Mouse (Mus musculus): ENCODE measurements around the gene Shroom3. TPM values are rescaled to one million over a fixed set of nuclear protein-coding genes. Genes with fewer than 3 reads are reported as not detected.

Gene Shroom3
- total RNA-seq (2014; fragmentation: Nextera tagmentation) (not detected in 2 replicates), total RNA-seq (2017) (0.09 TPM in 1 of 2 replicates, not detected in the other)

- ATAC-seq (replicated peaks; ENCODE audit: poor library complexity, severe bottlenecking), result peak; percentile 25; the same call in 1 of the 2 replicates
Observed at GRCm38 (mm10) chr5:92683351-92683807, at the start of gene Shroom3. Gene Shroom3, plus strand, starts transcription at chr5:92683435.

GRCm38 (mm10) chr5:92633526-92633925 lies 49.7 kb upstream of the Shroom3 start:
- ATAC-seq (replicated peaks; ENCODE audit: poor library complexity, severe bottlenecking), result no peak

- no peak for ATAC-seq (replicated peaks; ENCODE audit: poor library complexity, severe bottlenecking)
Observed at GRCm38 (mm10) chr5:92634916-92635315, 48.3 kb upstream of the Shroom3 start.

DNA sequence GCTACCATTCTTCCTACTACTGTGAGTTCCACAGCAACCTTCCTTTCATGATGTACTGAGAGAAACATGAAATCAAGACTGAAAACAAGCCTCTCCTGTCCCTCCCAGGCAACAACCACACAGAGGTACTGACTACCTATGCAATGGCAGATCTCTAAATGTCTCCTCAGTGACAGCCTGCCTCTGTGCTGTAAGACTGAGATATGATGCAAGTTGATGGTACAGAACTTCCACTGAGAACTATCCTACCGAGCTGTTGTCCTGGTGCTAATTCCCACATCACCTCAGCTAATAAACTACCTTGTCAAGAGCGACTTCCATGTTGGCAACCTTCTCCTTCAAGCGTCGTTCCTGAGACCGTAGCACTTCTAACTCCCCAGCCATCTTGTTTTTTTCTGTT lies 47.3 kb upstream of the Shroom3 start:
- ATAC-seq (replicated peaks; ENCODE audit: poor library complexity, severe bottlenecking), result no peak

DNA sequence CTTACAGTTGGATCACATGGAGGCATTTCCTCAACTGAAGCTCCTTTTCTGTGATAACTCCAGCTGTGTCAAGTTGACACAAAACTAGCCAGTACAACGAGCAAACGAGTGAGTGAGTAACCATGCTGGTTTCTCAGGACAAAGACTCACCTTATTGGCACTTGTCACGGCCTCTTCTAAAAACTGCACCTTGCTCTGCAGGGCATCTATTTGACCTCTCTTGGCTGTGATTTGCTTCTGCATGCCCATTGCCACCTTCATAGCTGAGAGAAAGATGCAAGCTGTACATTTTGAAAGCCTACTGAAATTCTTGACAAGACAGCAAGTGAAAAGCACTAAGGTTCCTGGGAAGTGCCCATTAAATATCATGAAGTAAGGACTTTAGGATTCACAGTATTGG lies 42.4 kb upstream of the Shroom3 start:
- no peak for ATAC-seq (replicated peaks; ENCODE audit: poor library complexity, severe bottlenecking)

- peak; percentile 95 for ATAC-seq (replicated peaks; ENCODE audit: poor library complexity, severe bottlenecking)
Observed at GRCm38 (mm10) chr5:92656256-92656655, 27.0 kb upstream of the Shroom3 start.

DNA sequence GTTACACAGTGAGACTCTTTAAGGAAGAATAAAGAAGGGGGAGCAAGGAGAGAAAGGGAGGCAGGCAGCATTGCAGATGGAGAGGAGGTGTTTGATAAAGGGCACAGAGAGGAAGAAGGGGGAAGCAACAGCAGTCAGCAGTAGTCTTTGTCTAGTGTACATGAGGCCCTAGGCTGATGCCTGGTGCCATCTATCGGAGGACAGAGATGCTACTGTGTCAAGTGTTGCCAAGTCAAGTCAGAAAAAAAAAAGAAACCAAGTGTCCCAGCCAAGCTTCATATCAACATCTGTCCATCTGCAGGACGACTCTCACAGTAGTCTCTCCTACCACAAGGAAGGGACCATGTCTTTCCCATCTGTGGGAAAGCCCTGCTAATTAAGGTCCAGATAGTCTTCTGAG lies 18.9 kb upstream of the Shroom3 start:
- no peak for ATAC-seq (replicated peaks; ENCODE audit: poor library complexity, severe bottlenecking)

DNA sequence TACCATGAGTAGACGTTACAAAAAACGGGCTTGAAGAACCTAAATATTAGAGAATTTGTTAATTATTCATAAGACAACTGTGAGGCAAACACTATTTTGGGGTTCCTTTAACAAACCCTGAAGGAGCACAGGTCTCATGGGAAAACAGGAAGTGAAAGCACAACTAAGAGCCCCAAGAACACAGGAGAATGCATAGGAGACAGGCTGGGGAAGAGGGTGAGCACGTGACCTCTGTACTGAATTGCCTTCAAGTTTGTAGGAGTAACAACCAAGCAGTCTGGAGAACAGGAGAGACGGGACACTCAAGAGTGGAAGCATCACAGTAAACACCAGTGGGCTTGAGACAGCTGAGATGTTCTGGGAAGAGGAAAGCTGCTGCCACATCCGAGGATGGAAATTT lies 16.4 kb upstream of the Shroom3 start:
- ATAC-seq (replicated peaks; ENCODE audit: poor library complexity, severe bottlenecking), result peak; percentile 98

GRCm38 (mm10) chr5:92674859-92675573 lies 8.2 kb upstream of the Shroom3 start, which contains the start of gene Ccdc158:
Gene Ccdc158, minus strand, starts transcription at chr5:92675271.
- peak; percentile 94 for ATAC-seq (replicated peaks; ENCODE audit: poor library complexity, severe bottlenecking)

DNA sequence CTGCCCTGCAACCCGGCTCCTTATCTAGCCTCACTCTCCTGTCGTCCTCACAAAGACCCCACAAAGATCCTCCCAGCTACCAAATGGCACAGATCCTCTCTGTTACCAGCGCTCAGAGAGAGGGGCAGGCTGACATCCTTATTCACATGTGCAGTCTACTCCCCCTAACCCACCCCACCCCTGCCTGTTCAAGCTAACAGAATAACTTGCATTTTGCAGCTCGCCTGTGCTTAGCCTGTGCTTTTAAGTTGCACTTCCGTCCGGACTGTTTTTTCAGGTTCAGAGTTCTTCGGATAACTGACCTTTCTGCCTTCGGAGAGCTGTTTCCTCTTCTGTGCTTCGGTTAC lies 7.7 kb upstream of the Shroom3 start:
- peak; percentile 10; the same call in 1 of the 2 replicates for ATAC-seq (replicated peaks; ENCODE audit: poor library complexity, severe bottlenecking)

- no peak for ATAC-seq (replicated peaks; ENCODE audit: poor library complexity, severe bottlenecking)
Observed at GRCm38 (mm10) chr5:92679441-92679840, 3.8 kb upstream of the Shroom3 start.

- ATAC-seq (replicated peaks; ENCODE audit: poor library complexity, severe bottlenecking), result no peak
Observed at GRCm38 (mm10) chr5:92681861-92682260, 1.4 kb upstream of the Shroom3 start.

GRCm38 (mm10) chr5:92682621-92683348 lies 450 bp upstream of the Shroom3 start:
- no peak; the same call in 1 of the 2 replicates for ATAC-seq (replicated peaks; ENCODE audit: poor library complexity, severe bottlenecking)

GRCm38 (mm10) chr5:92683871-92684475 lies 738 bp downstream of the Shroom3 start:
- ATAC-seq (replicated peaks; ENCODE audit: poor library complexity, severe bottlenecking), result no peak

DNA sequence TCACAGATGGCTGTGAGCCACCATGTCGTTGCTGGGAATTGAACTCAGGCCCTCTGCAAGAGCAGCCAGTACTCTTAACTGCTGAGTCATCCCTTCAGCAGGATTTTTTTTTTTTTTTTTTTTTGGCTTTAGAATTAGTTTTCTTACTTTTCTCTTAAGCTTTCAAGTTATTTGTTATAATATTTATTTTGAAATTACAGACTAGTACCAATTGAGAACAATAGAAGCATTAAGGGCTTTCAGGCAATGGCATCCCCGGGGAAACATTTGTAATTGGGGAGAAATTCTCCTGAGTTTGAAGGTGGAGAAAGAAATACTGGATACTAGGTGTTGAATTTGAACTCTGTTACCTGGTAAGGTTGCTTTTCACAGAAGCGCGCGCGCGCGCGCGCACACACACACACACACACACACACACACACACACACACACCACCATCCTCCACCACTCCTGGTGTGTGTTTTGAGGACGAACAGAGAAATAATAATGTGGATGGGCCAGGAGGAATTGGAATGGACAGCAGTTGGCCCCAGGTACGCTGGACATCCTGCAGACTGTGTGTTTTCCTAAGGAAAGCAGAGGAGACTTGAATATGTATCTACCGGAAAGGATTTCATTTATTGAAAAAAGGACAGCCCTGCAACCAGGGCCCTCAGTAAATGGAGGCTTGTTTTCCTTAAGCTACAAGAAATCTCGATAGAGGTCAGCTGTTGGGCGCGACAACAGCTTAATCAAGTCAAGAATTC lies 1.7 kb downstream of the Shroom3 start:
- no peak for ATAC-seq (replicated peaks; ENCODE audit: poor library complexity, severe bottlenecking)

- ATAC-seq (replicated peaks; ENCODE audit: poor library complexity, severe bottlenecking), result peak; percentile 72
Observed at GRCm38 (mm10) chr5:92688124-92688523, 4.9 kb downstream of the Shroom3 start.

- no peak for ATAC-seq (replicated peaks; ENCODE audit: poor library complexity, severe bottlenecking)
Observed at GRCm38 (mm10) chr5:92688569-92688968, 5.3 kb downstream of the Shroom3 start.

GRCm38 (mm10) chr5:92692206-92693007 lies 9.2 kb downstream of the Shroom3 start:
- ATAC-seq (replicated peaks; ENCODE audit: poor library complexity, severe bottlenecking), result no peak

DNA sequence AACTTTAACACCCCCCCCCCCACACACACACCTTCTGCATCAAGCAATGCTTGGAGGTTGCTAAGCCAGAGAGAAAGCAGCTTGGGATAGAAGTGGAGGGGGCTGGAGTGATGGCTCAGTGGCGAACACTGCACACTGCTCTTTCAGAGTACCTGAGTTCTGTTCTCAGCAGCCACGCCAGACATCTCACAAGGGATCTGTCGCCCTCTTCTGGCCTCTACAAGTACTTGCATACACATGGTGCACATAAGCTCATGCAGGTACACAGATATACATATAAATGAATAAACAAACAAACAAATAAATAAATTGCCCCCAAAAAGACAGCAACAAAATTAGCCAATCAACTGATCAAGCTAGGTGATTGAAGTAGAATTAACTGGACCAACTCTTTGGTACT lies 10.5 kb downstream of the Shroom3 start:
- no peak for ATAC-seq (replicated peaks; ENCODE audit: poor library complexity, severe bottlenecking)

Measured in granulocyte monocyte progenitor cell, adult 5-6 weeks (primary cell).